Mouse (Mus musculus) 3134 (cell line): ENCODE measurements at regions not wholly inside any gene's neighbourhood (a gene's known extent, or its start where the extent isn't known, plus 50 kb on each side); places are given as distances from the start of the nearest gene placed in this dataset.

ENCODE experiments used
- DNase-seq: peaks from one replicate; pipeline ENCODE4 v3.0.0-alpha.2; 2011; ENCODE audit warnings: low spot score; ENCODE audit not compliant: insufficient read length; ENCODE audit errors: extremely low read depth

DNA sequence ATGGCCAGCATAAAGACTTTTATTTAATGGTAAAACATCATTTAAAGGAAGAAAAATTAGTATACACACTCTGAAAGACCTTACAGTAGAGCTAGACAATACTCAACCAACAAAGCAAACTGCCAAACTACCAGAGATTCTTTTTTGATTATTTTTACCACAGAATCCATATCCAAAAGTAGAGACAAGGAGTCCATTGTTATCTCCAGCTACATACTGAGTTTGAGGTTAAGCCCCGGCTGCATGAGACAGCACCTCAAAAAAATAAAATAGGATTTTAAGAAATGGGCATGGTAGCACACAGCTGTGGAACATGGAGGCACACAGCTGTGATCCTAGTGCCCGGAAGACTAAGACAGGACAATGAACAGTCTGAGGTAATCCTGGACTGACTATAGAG lies 293.4 kb downstream of the Sox4 start:
- no peak for DNase-seq

- no peak for DNase-seq
Observed at GRCm38 (mm10) chr13:28658652-28659051, 294.9 kb downstream of the Sox4 start.

- DNase-seq = no peak
Observed at GRCm38 (mm10) chr13:28654883-28655282, 298.6 kb downstream of the Sox4 start.

GRCm38 (mm10) chr13:28653362-28653761 lies 300.2 kb downstream of the Sox4 start:
- DNase-seq = no peak

DNA sequence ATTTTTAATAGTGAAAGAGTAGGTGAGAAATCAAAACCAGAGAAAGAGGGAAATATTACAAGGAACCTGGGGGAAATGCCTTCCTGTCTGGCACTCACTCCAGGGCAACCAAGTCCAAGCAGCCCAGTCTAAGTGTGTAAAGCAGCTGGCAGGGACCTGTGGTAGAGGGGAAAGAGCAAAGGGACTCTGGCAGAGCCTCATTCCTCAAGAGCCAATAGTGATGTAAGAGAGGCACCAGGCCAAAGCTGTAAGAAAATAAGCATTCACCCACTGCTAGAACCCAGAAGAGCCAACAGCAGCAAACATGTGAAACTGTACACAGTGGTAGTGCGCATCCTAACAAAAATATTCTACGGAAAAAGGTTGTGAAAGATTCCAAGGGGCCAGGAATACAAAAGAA lies 301.7 kb downstream of the Sox4 start:
- no peak for DNase-seq

GRCm38 (mm10) chr13:28645881-28646280 lies 307.6 kb downstream of the Sox4 start:
- DNase-seq = no peak

- no peak for DNase-seq
Observed at GRCm38 (mm10) chr13:28644846-28645574, 308.5 kb downstream of the Sox4 start.

GRCm38 (mm10) chr13:28640826-28641225 lies 312.7 kb downstream of the Sox4 start:
- no peak for DNase-seq

DNA sequence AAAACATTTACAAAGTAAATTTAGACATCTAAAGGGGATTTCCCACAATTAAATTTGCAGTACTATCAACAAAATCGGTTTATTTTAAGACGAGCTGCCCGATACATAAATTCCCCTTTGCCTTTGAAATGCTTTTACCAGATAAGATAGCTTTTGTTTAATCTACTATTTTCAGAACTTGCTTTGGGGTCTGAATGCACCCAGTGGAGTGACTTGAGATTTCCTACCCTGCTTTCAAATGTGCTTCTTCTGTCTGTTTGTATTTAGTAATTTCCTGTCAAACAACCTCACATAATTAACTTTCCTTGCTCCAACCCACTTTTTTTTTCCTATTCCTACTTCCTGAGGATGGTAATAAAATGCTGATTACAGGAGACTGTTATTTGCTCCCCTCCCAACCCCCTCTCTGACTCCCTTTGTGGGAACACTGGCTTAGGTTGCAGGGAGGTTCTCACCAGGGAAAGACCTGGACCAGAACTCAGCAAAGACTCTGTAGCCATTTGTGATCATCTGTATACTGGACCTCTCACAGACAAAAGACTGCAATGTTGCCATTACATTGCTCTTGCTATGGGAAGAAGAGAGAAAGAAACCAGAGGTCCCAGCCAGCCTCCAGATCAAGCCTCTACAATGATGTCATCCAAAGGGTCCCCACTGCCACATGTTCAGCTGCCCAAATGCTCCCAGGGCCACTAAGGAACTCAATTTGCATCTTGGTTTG lies 318.1 kb downstream of the Sox4 start:
- DNase-seq = no peak

DNA sequence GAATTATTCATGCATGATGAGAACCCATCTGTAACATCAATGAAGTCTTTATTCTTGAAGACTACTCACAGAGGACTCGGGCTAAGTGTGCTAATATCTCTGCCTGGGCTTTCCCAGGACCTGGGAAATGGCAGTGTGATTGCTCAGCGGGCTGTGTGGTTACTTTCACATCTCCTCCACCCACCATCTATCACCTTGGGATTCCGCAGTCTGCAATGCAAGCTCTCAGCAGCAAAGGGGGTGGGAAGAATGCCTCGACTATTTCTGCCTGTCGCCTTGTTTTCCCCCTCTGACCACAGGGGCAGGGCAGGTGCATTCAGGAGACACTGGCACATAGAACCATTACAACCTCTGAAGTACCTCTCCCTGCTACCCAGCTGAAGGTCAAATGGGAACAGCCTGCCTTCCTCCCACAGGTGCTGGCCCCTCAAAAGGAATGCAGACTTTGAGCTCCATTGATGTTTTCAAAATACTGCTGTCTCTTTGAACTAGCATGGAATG lies 319.9 kb downstream of the Sox4 start:
- DNase-seq = no peak

GRCm38 (mm10) chr13:28629431-28630331 lies 323.8 kb downstream of the Sox4 start:
- DNase-seq = peak; percentile 22

GRCm38 (mm10) chr13:28628751-28629150 lies 324.8 kb downstream of the Sox4 start:
- no peak for DNase-seq

GRCm38 (mm10) chr13:28618961-28619360 lies 334.6 kb downstream of the Sox4 start:
- no peak for DNase-seq

GRCm38 (mm10) chr13:28617503-28617902 lies 336.0 kb downstream of the Sox4 start:
- DNase-seq = no peak

GRCm38 (mm10) chr13:28616645-28617381 lies 336.7 kb downstream of the Sox4 start:
- DNase-seq = no peak

GRCm38 (mm10) chr13:28607551-28608114 lies 345.9 kb downstream of the Sox4 start:
- DNase-seq = no peak

DNA sequence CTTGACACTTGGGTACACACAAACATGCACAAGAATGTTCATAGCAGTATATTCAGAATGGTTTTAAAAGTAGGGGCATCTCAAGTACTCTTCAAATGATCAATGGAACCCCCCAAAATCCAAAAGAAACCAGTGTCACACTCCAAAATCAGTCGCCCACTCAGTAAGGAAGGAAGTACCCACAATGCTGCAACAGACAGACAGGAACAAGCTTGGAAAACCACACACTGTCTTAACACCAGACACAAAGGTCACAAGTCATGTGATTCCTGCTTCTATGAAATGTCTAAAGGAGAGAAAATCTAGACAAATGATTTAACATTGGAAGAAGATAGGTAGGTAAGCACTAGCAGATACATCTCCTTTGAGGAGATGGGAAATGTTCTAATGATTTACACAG lies 346.9 kb downstream of the Sox4 start:
- no peak for DNase-seq

DNA sequence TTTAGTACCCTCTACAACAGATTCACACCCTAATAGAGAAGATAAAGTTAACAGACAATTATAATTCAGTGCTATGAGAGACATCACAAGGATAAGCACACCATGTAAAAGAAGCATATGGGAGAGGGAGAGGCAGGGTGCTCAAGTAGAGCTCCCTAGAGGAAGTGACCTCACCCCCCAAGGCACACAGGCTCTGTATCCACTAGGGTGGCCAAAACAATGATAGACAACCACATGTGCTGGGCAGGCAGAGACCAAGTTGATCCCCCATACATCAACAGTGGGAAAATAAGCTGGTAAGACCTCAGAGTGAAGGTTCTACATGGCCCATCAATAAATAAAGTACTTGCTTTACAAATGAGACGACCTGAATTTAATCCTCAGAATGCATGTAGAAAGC lies 347.7 kb downstream of the Sox4 start:
- no peak for DNase-seq

DNA sequence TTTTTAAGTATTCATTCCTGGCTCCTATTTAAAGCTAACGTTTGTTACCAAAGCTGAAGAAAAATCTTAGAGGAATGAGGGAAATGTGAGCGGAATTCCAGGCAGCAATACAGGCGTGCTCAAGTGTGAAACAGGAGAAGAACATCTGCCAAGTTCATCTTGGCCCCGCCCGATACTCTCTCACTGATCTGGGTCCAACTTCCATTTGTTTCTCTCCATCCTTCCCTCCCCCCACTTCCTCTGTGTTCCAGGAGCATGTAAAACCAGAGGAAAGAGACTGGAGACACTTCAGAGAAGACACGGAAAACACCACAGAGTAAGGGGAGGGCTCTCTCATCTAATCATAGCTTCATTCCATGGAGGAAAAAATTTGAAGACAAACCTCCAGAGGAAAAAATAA lies 346.7 kb downstream of the Gm11361 start:
- peak; percentile 2 for DNase-seq

GRCm38 (mm10) chr13:28600792-28601191 lies 343.5 kb downstream of the Gm11361 start:
- DNase-seq = no peak
